Mouse (Mus musculus) WW6 (cell line): ENCODE measurements at regions not wholly inside any gene's neighbourhood (a gene's known extent, or its start where the extent isn't known, plus 50 kb on each side); places are given as distances from the start of the nearest gene placed in this dataset.

Source experiments
- DNase-seq: peaks from one replicate; pipeline ENCODE4 v3.0.0-alpha.2; 2013; ENCODE audit warnings: low read depth, low spot score

DNA sequence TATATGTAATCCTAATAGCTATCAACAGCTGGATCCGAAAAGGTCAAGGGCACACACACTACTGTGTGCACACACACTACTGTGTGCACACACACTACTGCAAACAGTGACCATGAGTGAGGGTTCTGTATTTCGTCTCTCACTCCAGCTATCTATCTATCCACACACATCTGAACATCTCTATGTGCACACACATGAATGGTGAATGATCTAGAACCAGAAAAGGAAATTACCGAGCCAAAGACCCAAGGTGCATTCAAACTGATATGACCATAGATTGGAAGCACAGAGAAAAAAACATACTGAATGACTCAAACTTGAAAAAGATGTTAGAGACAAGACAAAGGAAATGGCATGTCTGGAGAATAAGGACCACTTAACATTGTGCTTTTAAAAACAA, 166.8 kb upstream of the Map3k1 start:
- no peak for DNase-seq

DNA sequence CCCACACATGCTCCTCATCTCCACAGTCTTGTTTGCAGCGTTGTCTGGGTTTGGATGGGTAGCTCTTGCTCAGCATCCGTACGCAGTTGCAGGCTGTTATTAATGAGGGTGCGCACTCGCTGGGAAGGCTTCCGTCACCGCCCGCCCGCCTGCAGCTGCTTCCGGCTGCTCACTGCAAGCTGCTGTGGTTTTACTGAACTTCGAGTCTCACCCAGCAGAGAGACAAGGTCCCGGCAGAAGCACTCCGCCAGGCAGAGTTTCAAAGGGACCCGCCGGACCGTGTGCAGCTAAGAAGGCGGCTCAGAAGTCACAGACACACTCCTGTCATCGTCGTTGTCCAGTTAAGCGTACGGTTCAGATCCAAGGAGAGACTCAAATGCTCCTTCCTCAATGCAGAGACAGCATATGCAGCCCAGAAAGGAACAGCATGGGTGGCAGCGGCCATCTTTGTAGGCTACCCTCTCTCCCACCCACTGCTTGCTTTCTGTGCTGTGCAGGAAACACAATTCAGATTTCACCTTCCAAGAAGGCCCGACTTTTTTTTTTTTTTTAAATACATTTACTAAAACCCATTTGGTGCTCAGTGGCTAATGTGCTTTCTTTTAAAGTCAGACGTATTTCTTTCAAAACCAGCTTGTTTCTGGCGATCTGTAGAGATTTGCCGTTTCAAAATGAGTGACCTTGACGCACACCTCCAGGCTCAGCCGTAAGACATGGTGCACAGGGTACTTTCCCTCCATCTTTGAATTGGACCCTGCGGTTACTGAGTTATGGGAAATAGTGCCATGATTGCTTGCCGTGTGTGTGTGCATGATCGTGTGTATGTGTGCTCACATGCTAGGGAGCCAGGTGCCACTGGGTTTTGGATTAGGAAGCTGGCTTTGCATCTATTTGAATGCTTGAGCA, 169.2 kb upstream of the Map3k1 start:
- DNase-seq, result no peak

DNA sequence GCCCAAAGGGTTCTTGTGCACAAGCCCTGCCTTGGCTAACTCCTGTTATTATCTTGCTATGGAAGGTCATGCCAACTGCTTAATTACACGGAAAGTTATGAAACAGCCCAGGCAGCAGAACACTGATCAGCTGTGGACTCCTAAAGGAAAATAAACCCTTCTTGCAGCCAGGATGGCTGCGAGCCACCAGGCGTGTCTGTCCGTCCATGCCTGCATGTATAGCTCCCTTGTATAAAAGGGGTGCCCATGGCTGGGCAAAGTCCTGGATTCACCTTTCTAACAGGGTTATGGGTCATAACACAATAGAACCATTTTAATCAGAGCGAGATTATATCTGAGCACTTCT, 169.9 kb upstream of the Map3k1 start:
- no peak for DNase-seq

DNA sequence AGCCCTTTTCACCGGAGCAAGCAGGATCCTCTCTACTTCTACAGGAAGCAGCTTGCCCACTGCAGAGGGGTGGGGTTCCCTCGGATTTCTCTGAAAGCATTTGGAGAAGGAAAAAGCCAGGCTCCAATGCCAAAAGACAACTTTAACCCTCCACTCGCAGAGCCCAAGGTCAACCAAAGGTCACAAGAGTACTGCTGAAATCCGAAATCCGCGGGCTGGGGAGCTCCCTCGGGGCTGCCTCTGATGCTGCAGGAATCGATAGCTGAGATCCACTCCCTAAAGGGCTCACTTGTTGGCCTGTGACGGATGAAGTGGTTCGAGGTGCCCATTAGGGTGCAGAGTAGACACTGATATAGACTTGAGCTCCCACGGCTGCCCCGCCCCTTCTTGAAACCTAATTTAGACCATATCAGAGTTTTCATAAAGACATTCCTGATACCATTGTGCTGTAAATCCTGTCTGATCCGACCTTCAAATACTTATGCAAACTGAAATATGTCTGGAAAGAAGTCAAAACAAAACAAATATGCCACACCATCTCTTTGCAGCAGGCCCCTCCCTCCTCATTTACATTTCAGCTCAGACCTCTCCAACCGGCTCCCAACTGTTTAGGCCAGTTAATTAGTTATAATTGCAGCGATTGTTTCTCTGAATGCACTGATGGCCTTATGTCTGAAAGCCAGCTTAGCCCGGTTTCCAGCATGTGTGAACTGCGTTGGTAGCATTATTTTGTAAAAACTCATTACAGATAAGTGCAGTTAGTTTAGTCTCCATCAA, 170.8 kb upstream of the Map3k1 start:
- DNase-seq, result no peak

DNA sequence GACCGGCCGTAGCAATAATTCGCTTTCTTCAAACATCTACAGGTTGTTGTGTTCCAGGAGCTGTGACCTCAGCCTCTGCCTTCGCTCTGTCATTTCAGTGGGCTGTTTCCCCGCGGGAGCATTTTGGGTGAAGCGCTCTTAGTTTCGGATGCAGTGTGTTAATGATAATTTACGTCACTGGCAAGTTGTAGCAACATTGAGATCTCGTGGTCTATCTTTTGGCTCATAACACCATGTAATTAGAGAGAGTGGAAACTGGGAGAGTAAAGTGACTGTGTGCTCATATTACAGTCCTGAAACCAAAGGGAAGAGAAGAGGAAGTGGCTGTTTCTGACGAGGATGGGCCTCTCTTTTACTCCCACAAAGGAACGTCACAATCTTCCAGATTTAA, 171.4 kb upstream of the Map3k1 start:
- no peak for DNase-seq

DNA sequence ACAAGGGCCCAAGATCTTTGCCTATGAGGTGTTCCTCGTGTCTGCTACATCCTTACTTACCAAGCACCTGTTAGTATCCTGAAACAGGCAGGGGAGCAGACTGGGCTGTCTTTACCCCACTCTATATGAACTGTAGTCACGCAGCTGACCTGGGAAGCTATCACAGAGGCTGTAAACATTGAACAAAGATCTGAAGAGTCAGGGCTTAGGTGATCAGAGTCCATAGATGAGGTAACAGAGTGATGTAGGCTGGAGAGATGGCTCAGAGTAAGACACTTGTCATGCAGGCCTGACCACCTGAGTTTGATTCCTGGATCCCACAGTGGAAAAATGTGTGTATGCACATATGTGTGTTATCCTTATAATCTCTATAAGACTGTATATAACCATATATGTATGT, 172.3 kb upstream of the Map3k1 start:
- DNase-seq, result no peak

DNA sequence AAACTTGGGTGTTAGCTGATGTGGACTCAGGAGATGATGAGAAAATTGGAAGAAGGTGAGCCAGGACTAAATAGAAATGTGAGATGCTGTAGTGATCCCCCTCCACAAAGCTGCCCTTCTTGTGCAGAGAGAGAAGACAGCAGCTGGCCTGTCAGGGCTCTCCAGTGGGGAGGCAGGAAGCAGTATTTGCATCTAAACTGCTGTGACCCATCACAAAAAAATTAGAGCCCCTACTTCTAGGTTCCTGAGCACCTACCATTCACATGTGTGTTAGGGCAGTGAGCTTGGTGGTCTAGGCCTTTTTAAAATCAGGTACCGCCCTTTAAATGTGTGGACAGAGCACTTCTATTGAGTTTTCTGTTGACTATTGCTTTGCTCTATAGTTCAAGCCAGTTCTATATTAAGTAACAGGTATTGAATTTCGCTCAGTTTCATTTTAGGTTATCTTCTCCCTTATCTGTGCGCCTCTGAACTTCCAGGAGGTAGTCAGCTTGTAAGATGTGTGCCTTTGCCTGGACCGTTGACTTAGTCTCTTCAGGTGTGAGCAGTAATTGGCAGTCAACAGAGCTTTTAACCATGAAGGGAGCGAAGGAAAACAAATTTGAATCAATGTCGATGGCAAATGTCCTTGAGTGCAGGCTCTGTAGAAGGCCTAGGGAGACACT, 174.1 kb upstream of the Map3k1 start:
- no peak for DNase-seq

DNA sequence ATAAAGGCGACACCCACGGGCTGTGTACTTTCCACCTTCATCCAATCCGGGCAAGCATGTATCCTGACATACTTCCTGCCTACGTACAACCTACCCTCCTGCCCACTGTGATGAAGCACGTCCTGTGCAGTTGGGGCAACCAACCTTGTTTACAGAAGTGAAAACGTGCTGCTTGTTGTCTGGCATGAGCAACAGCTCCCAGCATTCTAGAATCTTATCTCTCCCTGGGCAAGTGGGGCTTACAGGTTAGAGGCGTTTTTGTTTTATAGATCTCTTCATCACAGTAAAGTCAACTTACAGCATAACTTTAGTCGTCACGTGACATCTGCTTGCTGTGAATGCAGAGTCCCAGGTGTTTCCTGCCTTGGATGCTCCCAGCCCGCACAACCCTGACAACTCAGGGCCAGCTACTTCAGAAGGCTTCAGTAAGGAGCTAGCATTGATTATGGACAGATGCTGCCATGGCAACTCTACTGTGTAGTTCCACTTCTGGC, 175.3 kb upstream of the Map3k1 start:
- DNase-seq, result no peak

DNA sequence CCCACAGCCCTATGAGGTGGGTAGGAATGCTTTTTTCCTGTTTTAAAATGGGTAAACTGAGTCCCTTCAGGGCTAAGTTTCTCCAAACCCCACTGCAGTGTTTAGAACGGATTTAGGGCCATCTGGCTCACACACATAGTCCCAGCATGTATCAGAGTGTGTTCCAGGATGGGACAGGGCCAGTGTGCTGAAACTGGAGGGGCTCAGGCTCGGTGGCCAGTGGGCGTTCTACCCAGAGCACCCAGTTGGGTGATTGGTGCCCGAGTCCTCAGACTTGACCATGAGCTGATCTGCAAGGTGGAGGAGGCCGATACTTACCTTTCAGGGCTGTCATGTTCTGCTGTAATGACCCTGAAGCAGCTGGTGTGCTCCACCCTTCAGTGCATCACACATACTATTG, 176.6 kb upstream of the Map3k1 start:
- DNase-seq, result no peak

DNA sequence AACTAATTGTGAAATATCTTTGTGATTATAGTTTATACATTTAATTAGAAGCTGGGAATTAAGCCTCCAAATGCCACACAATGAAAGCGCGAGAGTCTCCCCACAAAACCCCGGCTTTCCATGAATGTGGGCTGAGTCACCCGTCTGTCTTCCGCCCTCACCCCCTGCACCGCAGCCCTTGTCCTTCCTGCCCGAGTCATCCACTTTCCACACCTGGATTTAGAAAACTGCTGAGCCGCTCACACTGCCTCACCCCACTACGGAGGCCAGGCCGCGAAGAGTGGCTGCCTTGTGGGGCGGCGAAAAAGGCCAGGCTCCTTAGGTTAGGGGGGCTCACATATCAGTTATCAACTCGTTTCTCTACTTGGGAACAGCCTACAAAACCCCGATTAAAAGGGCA, 177.9 kb upstream of the Map3k1 start:
- DNase-seq, result no peak

DNA sequence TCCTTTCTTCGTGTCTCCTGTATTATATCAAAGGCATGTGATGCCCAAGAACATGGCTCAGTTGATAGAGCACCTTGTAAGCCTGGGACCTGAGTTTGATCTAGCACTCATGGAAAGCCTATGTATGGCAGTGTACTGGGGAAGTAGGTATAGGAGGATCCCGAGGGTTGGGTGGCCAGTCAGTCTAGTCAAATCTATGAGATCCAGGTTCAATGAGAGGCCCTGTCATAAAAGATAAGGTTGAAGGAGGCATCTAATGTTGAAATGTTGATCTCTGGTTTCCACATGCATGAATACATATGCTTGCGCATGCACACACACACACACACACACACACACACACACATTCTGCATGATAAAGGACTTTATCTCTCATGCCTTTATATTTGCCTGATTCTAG, 178.6 kb upstream of the Map3k1 start:
- no peak for DNase-seq

DNA sequence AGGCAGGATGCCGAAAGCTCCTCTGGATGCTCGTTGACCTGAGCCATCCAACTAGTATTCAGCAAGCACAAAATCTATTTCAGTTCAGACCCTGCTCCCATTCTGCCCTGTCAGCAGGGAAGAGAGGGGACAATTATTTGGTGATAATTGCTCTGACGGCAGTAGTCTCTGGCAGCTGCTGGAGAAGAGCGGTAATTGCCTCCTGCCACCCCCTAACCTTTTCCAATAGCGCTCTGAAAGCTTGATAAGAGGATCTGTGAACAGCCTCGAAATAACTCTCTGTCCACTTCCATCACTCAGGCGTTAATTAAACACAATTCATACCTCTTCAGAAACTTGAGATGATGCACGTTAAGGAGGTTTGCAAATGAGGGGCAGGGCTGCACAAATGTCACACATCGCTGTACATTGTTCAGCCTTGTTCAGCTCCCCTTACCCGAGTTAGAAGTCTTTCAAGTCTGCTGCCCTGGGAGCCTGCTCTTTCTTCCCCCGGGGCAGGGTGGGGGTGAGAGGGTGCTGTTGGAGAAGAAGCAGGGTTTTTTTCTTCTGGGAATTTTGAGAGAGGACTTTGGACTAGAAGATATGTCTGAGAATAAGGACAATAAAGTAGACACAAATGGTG, 182.2 kb upstream of the Map3k1 start:
- DNase-seq, result no peak

DNA sequence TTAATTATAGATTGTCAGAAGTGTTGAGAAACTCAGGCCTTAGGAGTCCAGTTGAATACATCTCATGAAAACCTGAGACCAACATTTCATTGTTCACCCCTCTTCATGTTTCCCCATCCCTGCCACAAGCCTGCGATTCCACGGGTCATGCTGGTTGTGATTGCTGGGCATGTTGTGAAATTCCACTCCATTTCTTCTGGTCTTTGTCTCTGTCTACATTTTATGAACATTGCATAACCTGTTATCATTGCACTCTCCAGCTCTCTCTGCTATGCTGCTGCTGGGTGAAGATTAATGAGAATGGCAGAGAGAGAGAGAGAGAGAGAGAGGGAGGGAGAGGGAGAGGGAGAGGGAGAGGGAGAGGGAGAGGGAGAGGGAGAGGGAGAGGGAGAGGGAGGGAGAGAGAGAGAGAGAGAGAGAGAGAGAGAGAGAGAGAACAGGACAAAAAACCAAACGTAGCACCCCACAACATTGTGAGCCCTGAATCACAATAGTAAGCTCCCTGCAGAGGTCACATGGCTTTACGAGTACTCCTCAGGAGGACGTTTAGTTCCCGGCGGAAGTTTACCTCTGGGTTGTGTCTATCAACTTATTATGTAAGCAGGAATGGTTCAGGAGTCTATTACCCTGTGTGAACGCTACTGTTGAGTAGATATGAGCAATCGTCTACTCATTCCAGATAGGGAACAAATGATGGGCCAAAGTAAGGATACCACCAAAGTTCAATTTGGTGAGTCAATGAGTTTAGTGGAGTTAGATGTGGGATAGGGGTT, 183.5 kb upstream of the Map3k1 start:
- DNase-seq, result no peak

DNA sequence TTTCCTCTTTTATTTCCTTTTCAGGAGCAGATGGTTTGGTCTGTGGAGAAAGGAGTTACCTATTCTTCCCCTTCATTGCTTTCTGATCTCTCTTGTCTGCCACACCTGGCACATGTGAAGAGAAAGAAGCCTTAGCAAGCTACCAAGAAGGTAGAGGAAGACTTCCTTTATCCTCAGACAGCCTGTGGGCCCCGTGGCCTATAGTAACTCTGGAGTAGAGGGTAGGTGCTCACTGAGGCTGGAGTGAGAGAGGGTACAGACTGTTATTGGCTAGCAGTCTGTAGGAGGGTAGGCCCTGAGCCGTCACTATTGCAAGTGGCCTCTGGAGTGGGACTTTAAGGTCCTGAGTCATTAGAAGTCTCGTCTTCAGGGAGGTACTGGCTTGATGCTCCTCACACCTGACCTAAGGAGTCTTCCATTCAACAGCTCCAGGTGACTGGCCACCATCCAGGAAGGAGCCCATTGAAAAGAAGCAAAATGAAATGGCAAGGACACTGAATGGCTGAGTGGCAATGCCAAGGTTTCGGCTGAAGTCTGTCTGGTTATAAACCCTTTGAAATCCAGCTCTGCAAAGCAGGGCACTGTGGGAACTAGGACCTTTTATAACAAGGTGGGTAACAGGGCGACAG, 186.2 kb upstream of the Map3k1 start:
- no peak for DNase-seq

DNA sequence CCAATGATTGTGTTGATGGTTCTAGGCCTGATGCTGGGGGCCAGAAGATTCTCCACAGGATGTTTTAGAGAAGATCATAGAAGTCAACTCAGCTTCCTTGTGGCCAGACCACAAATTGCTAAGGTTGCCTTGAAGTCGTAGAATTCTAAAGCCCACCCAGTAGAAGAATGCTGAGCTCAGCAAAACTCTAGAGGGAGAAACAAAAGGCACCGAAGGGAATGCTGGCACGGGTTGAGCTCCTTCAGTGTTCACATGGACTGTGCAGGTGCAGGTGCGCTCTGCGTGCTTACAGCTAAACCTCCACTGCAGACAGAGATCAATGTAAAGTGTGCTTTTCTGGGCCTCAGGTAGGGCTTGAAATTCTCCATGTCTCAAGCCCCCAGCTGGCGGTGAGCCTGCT, 186.9 kb upstream of the Map3k1 start:
- no peak for DNase-seq

DNA sequence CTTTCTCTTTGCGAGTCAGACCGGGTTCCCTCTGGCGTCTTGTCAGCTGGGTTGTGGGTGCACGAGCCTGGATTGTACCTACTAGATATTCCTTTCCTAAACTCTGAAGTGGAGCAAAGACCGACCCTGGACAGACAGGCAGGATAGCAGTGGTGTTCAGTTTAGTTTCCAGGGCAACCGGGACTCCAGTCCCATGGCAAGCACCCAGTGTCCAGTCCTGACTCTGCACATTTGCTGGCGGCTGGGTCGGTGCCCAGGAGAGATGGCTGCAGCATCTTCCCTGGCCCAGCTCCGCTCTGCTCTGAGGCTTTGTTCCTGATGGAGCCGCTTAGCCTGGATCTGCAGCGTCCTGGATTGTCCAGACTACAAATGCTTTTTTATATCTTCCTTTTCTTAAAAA, 188.1 kb upstream of the Map3k1 start:
- DNase-seq, result no peak

DNA sequence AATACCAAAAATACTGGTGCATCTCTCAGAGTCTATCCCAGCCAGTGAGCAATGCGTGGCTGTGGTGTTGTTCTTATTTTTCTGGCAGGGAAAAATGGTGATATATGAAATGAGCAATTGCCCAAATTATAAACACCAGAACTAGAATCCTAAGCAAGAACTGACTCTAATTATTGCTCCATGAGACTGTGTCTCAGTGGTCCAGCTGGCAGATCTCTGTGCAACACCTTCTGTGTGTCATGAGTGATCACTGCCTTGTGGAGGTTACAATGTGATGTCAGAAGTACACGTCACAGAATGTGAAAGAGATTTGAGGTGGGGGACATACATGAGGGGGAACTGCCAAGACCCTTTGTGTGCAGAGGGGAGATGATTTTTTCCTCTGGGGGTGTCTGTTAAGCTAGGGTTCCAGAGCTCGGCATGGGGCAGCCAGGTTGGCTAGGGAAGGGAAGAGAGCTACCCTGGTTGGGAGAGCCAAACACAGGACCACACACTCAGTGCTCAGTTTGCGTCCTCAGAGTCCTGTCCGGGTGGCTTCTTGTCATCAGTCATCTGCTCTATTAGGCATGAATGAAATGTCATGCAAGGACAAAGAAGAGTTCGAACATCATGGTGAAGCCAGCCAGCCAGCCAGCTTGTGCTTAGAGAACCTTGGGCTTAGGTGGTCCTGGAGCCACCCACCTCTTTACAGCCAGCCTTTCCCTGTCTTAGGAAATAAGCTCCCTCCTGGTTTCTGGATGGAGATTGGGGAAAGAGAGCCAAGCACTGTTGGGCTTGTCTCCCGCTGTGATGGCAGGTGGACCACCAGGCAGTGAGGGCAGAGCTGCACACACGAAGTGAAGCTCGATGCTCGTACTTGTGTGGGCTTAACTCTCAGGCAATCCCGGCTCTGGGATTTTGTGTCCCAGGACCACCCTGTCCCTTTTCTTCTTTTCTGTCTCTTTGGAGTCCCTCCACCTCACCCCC, 189.5 kb upstream of the Map3k1 start:
- DNase-seq, result no peak

DNA sequence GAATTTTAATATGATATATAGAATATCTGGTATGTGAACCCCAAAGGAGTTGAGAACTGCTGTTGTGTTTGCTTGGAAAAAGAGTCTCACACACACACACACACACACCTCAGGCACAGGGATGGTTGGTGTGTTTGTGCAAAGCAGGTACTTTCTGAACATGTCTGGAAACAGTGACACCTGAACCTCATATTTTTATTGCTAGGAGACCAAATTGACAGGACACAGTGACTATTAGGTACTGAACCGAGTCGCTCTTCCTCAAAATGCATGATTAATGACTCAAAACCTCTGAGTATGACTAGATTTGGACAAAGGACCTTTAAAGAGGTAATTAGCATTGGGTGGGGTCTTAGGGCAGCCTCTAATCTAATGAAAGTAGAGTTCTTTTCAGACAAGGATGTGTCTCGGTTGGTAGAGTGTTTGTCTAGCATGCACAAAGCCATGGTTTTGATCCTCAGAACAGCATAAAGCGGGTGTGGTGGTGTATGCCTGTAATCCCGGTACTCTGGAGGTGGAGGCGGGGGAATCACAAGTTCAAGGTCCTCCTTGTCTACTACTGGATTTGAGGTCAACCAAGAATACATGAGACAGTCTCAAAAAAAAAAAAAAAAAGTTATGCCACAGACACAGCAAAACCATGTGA, 191.0 kb upstream of the Map3k1 start:
- DNase-seq, result no peak

DNA sequence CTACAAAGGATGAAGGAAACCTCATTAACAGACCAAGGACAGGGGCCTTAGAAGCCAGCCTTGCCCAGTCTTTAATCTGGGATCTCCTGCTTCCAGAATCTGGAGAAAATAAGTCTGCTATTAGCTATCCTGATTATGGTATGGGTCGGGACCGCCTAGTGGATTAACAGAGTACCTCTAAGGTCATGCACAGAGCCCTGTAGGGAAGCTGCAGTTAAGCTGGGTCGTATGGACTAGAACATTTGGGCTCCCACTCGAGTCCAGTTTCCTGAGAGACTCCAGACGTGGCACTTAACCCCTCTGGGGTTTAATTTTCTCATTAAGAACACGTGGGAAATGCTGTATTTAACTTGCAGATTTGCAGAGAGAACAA, 191.5 kb upstream of the Map3k1 start:
- no peak for DNase-seq
